8 mouse cellular contexts compared by ENCODE assay signal in genomic region chr13:104517638-104518311, GRCm38 (mm10).
DNase-seq lines count a peak whose midpoint lies in the region; ATAC-seq lines count a peak whose summit lies in the region.

No protein-coding gene starts in this region.

- DNase-seq in heart, adult 9 months (ENCODE audit: low spot score in 2 of 2), result no peak
- DNase-seq in Muller cell, postnatal 12 days (ENCODE audit: inconsistent ontology term), result peak; percentile 4
- no peak for DNase-seq in hindbrain, embryonic 11.5 days (ENCODE audit: low spot score)
- DNase-seq in mesoderm, embryonic 11.5 days (ENCODE audit: low read depth, low spot score), result peak; percentile 73
- no peak for DNase-seq in spleen, postnatal 14 days (ENCODE audit: low spot score in 2 of 2)
- no peak for DNase-seq in gastrocnemius, adult 18-20 months (ENCODE audit: low spot score)

- no peaks in the 10 kb centered on the region for H3K27me3 ChIP-seq in heart, embryonic 12.5 days (replicated peaks)
- H3K27me3 ChIP-seq in hindbrain, embryonic 11.5 days (ENCODE audit: control insufficient read depth, insufficient read depth, low read length), result no peaks in the 10 kb centered on the region

- peak overlapping the region; percentile 53 for H3K9ac ChIP-seq in heart, embryonic 12.5 days
- peak overlapping the region; percentile 65 for H3K9ac ChIP-seq in hindbrain, embryonic 11.5 days (ENCODE audit: low read depth, low read length)

- 52% methylated on average over 15 of the region's 15 CpGs for WGBS in heart, embryonic 12.5 days
- 44% methylated on average over 15 of the region's 15 CpGs for WGBS in hindbrain, embryonic 11.5 days

- peak overlapping the region; percentile 80 for H3K27ac ChIP-seq in heart, embryonic 12.5 days (ENCODE audit: poor library complexity, severe bottlenecking)
- H3K27ac ChIP-seq in hindbrain, embryonic 11.5 days (ENCODE audit: low read depth, low read length), result peak overlapping the region; percentile 93

- H3K9me3 ChIP-seq in heart, embryonic 12.5 days (replicated peaks), result 0 out of 2 replicates have a peak, but pooled peaks cover 3% of the 10 kb centered on the region
- no peaks in the 10 kb centered on the region for H3K9me3 ChIP-seq in hindbrain, embryonic 11.5 days (ENCODE audit: control insufficient read depth, low read length)

- peak; percentile 41; the same call in 1 of the 2 replicates for ATAC-seq in heart, embryonic 12.5 days (ENCODE audit: insufficient number of reproducible peaks, low FRiP score)
- no peak for ATAC-seq in hindbrain, embryonic 11.5 days (ENCODE audit: low FRiP score)
- no peak for ATAC-seq in frontal cortex, adult (ENCODE audit: low TSS enrichment)

- peak overlapping the region; percentile 40 for H3K4me3 ChIP-seq in heart, embryonic 12.5 days
- peak overlapping the region; percentile 26 for H3K4me3 ChIP-seq in hindbrain, embryonic 11.5 days (ENCODE audit: low read depth, low read length)

- H3K4me2 ChIP-seq in heart, embryonic 12.5 days, result peak overlapping the region; percentile 69
- H3K4me2 ChIP-seq in hindbrain, embryonic 11.5 days (replicated peaks; ENCODE audit: low read depth, low read length), result peak overlapping the region; percentile 52

- no peaks in the 10 kb centered on the region for H3K36me3 ChIP-seq in heart, embryonic 12.5 days
- H3K36me3 ChIP-seq in hindbrain, embryonic 11.5 days (ENCODE audit: control insufficient read depth, insufficient read depth, low read length), result no peaks in the 10 kb centered on the region

- H3K4me1 ChIP-seq in heart, embryonic 12.5 days (replicated peaks), result peaks cover 13% of the 10 kb centered on the region
- no peaks in the 10 kb centered on the region for H3K4me1 ChIP-seq in hindbrain, embryonic 11.5 days (replicated peaks; ENCODE audit: control insufficient read depth, insufficient read depth, low read length)

Comparison
In these comparisons a context has a peak if more than half of its experiments do, and no peak if none do; other contexts are left out.
1. DNase-seq: peak in Muller cell, postnatal 12 days (single experiment) and mesoderm, embryonic 11.5 days (single experiment); none in heart, adult 9 months (0 of 2), hindbrain, embryonic 11.5 days (single experiment), spleen, postnatal 14 days (0 of 2) and gastrocnemius, adult 18-20 months (single experiment).